Mouse (Mus musculus): Measurements from ENCODE around the gene Vwa8. TPM values are rescaled to one million over a fixed set of nuclear protein-coding genes. Genes with fewer than 3 reads are reported as not detected.
"Not testable (repeated sequence)": the region's sequence is repeated elsewhere in the genome, so short reads cannot be mapped to it uniquely, and the experiment has no call there.

Gene Vwa8
- polyA plus RNA-seq, 1 experiment from 2014 or later = 15.5 TPM

DNA sequence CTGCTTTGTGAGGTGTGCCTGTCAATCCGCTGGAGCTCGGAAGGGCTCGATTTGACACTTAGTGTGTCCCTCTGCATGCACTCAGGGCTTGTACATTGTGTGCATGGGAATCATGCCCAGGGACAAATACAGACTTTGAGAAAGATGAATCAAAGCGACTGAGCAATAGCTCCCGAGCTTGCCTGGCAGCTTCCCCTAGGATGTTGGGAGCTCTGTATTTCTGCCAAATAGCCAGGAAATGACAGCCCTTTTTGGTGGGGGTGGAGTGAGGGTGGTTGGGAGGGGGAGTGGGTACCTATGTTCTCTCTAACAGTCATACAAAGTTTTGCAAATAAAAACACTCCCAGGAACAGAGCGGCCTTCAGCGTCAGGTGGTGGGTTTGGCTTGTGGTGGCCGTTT lies 138.7 kb downstream of the Vwa8 start:
- Histone ChIP-seq H3K4me1 (replicated peaks) (peaks cover 9% of the 10 kb centered on the region), H3K9ac (no peak overlapping the region), H3K4me3 (no peak overlapping the region), H3K9me3 (replicated peaks) (no peaks in the 10 kb centered on the region), H3K27me3 (no peaks in the 10 kb centered on the region), H3K4me2 (no peak overlapping the region), H3K36me3 (no peaks in the 10 kb centered on the region; the same call in 1 of the 2 replicates), H3K27ac (no peak overlapping the region)
- no peak for ATAC-seq (replicated peaks; ENCODE audit: insufficient number of reproducible peaks, insufficient read depth, low FRiP score, low read depth)
- 84% methylated on average over 8 of the region's 8 CpGs for WGBS

DNA sequence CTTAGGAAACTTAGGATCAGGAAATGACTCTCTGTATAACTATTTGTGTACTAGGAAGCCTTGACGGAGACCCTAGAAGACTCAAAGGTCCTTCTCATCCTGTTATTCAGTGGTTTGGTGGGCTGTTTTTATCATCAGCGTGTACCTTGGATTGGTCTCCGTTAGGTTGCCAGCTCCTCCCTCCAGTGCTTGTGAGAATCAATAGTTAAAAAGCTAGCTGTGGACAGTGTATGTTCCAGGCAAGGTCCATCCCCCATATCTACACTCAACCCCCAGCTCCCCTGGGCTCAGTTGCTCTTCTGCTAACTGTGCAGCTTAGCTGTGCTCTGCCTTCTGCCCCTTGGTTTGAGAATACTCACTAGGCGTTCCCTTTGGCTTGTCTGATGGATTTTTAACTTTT lies 143.6 kb downstream of the Vwa8 start:
- ATAC-seq (replicated peaks; ENCODE audit: insufficient number of reproducible peaks, insufficient read depth, low FRiP score, low read depth) = no peak
- no peaks in the 10 kb centered on the region; the same call in 1 of the 2 replicates for H3K36me3 ChIP-seq
- no peaks in the 10 kb centered on the region for H3K9me3 ChIP-seq (replicated peaks)
- H3K9ac ChIP-seq = no peak overlapping the region
- no peak overlapping the region for H3K4me3 ChIP-seq
- WGBS = 73% methylated on average over 4 of the region's 4 CpGs
- H3K27me3 ChIP-seq = no peaks in the 10 kb centered on the region
- H3K27ac ChIP-seq = no peak overlapping the region
- H3K4me2 ChIP-seq = no peak overlapping the region
- H3K4me1 ChIP-seq (replicated peaks) = no peaks in the 10 kb centered on the region

DNA sequence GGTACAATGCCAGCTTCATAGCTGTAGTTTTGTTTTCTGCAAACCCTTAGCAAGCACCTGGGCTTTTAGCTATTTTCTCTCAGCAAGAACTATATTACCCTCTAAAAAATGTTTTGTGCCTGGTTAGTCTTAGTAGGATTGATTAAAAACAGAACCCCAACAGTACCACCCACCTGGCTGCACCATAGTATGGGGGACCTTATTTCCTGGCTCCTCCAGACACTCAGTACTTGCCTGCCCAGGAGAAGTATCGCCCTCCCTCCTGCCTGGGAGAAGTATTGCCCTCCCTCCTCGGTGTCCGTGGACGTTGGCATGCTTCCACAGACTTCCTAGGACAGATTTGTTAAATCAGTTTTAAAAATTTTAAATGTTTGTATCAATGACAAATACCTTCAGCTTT lies 144.7 kb downstream of the Vwa8 start:
- Histone ChIP-seq H3K27ac (no peak overlapping the region), H3K36me3 (no peaks in the 10 kb centered on the region; the same call in 1 of the 2 replicates), H3K4me1 (replicated peaks) (no peaks in the 10 kb centered on the region), H3K4me3 (no peak overlapping the region), H3K9ac (no peak overlapping the region), H3K27me3 (no peaks in the 10 kb centered on the region), H3K4me2 (no peak overlapping the region), H3K9me3 (replicated peaks) (no peaks in the 10 kb centered on the region)
- 74% methylated on average over 4 of the region's 4 CpGs for WGBS
- no peak for ATAC-seq (replicated peaks; ENCODE audit: insufficient number of reproducible peaks, insufficient read depth, low FRiP score, low read depth)

DNA sequence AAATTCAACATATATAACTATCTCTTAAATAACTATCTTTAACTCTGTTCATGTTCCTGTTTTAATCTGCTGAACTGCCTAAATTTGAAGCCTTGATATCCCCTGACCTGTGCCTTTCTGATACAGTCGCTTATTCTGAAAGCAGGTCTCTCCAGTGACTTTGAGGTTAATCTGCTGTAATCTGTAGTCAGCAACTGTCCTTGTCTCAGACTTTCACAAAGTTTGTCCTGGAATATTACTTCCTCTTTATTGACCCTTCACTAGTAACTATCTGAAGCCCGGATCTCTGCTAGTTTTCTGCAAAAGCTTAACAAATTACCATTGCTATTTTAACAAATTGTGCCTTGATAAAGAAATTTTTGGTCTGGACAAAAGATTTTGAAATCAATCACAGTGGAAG lies 147.5 kb downstream of the Vwa8 start:
- Histone ChIP-seq H3K4me2 (no peak overlapping the region), H3K4me3 (no peak overlapping the region), H3K9me3 (replicated peaks) (no peaks in the 10 kb centered on the region), H3K27me3 (no peaks in the 10 kb centered on the region), H3K4me1 (replicated peaks) (no peaks in the 10 kb centered on the region), H3K9ac (no peak overlapping the region), H3K36me3 (no peaks in the 10 kb centered on the region; the same call in 1 of the 2 replicates), H3K27ac (no peak overlapping the region)
- no peak for ATAC-seq (replicated peaks; ENCODE audit: insufficient number of reproducible peaks, insufficient read depth, low FRiP score, low read depth)
- 93% methylated on average over 2 of the region's 2 CpGs for WGBS

DNA sequence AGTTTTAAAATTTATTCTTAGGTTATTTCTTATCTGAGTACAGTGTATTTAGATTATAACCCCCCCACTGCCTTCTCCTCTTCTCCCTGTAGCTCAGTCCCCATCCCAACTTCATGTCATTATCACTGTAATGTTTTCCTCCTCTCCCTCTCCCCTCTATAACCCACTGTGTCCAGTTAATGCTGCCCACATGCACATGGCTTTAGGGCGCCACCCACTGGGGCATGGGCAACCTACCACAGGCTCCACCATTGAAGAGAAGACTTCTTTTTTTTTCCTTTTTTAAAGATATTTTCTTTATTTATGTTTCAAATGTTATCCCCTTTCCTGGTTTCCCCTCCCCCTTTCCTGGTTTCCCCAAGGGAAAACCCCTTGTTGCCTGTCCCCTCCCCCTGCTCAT lies 154.7 kb downstream of the Vwa8 start:
- 44% methylated on average over 1 of the region's 1 CpGs for WGBS
- Histone ChIP-seq H3K9ac (no peak overlapping the region), H3K4me1 (replicated peaks) (peaks cover 14% of the 10 kb centered on the region), H3K9me3 (replicated peaks) (no peaks in the 10 kb centered on the region), H3K27me3 (no peaks in the 10 kb centered on the region), H3K27ac (0 out of 2 replicates have a peak overlapping the region, but pooled peaks have one; percentile 31), H3K36me3 (no peaks in the 10 kb centered on the region), H3K4me2 (no peak overlapping the region), H3K4me3 (no peak overlapping the region)
- ATAC-seq (replicated peaks; ENCODE audit: insufficient number of reproducible peaks, insufficient read depth, low FRiP score, low read depth) = no peak

DNA sequence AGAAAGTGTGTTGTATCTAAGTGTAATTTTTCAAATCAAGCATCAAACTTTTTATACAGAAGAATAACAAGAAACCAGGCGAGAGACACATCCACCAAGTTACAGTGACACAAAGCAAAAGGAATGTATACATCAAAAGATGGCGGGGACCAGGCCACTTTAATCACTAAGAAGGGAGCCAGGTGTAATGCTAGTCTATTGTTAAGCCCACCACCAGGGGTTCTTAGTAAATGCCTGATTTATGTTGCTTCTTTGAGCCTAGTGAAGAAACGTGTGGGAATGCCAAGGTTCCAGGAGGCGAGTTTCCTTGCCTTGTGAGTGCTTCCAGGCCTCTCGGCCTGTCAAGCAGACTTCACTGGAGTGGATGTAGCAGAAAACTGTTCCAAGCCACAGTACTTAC lies 168.9 kb downstream of the Vwa8 start:
- not testable (repeated sequence) for H3K4me1 ChIP-seq (replicated peaks); H3K9ac ChIP-seq; ATAC-seq (replicated peaks; ENCODE audit: insufficient number of reproducible peaks, insufficient read depth, low FRiP score, low read depth); H3K4me2 ChIP-seq; H3K36me3 ChIP-seq; H3K4me3 ChIP-seq; H3K9me3 ChIP-seq (replicated peaks); H3K27ac ChIP-seq; H3K27me3 ChIP-seq
- 88% methylated on average over 5 of the region's 5 CpGs for WGBS

DNA sequence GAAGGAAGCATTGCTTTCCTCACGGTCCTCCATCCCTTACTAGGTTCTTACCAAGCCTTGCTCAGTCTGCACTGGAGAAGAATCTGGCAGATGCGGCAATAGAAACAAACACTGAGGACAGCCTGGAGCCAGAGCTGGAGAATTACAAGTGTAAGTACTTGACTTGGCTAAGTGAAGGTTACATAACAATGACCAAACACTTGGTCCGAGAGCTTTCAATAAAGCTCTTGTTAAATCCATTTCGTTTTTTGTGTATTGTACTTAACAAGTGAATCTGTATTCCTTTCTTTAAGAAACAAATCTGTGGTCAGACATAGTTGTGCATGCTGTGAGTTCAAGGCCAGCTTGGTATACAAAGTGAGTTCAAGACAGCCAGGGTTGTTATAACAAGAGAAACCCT lies 169.7 kb downstream of the Vwa8 start:
- H3K4me1 ChIP-seq (replicated peaks) = no peaks in the 10 kb centered on the region
- H3K27me3 ChIP-seq = no peaks in the 10 kb centered on the region
- no peaks in the 10 kb centered on the region for H3K9me3 ChIP-seq (replicated peaks)
- H3K9ac ChIP-seq = no peak overlapping the region
- no peak overlapping the region for H3K4me3 ChIP-seq
- no peak overlapping the region for H3K4me2 ChIP-seq
- no peak overlapping the region for H3K27ac ChIP-seq
- WGBS = 78% methylated on average over 4 of the region's 4 CpGs
- ATAC-seq (replicated peaks; ENCODE audit: insufficient number of reproducible peaks, insufficient read depth, low FRiP score, low read depth) = no peak
- no peaks in the 10 kb centered on the region for H3K36me3 ChIP-seq

DNA sequence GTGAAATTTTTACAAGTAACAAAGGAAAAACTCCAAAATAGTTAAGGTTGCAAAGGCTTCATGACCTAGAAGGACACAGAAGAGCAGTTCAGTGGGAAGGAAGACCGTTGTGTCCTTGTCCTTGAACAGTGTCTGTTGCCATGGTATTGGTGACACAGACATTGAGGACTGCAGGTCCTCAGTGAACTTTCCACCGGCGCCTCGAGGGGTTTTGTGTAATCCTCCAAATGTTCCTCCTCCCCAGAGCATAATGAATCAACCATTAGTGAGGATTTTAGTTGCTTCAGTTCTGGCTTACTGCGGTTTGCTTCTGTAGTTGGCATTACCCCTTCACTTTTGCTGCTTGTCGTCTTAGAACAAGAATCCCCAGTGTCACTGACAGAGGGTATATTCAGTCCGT lies 172.9 kb downstream of the Vwa8 start:
- ATAC-seq (replicated peaks; ENCODE audit: insufficient number of reproducible peaks, insufficient read depth, low FRiP score, low read depth) = no peak
- Histone ChIP-seq H3K4me1 (replicated peaks) (no peaks in the 10 kb centered on the region), H3K36me3 (no peaks in the 10 kb centered on the region), H3K4me3 (no peak overlapping the region), H3K9ac (no peak overlapping the region), H3K4me2 (no peak overlapping the region), H3K27ac (no peak overlapping the region), H3K9me3 (replicated peaks) (no peaks in the 10 kb centered on the region), H3K27me3 (no peaks in the 10 kb centered on the region)
- WGBS = 63% methylated on average over 7 of the region's 7 CpGs

DNA sequence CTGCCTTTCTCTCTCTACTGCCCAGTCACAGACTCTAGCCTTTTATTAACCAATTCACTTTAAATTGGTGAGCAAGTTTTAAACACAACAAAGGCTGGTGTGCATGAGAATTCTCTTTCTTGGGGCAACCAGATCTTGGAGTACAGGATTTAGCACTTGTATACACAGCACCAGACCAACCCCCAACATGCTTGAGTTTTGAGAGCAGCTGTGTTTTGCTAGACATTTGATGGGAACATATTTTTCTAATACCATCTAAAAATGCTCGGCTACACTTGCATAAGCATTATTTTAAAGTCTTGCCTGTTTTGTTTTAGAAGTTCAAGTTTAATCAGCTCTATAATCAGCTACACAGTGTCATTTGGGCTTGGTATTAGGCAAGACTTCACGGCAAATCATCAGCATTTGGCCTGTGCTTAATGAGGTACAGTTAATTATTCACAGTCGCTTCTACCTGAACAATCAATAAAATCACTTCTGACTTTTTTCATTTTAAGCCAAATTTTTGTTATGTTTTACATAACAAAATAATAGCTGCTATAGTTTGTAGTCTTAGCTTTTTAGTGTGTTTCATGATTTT lies 180.2 kb downstream of the Vwa8 start:
- Histone ChIP-seq H3K4me1 (replicated peaks) (0 out of 2 replicates have a peak, but pooled peaks cover 5% of the 10 kb centered on the region), H3K27ac (no peak overlapping the region), H3K4me3 (no peak overlapping the region), H3K36me3 (no peaks in the 10 kb centered on the region), H3K4me2 (no peak overlapping the region), H3K27me3 (no peaks in the 10 kb centered on the region), H3K9ac (no peak overlapping the region), H3K9me3 (replicated peaks) (no peaks in the 10 kb centered on the region)
- no peak for ATAC-seq (replicated peaks; ENCODE audit: insufficient number of reproducible peaks, insufficient read depth, low FRiP score, low read depth)
- 87% methylated on average over 3 of the region's 3 CpGs for WGBS

DNA sequence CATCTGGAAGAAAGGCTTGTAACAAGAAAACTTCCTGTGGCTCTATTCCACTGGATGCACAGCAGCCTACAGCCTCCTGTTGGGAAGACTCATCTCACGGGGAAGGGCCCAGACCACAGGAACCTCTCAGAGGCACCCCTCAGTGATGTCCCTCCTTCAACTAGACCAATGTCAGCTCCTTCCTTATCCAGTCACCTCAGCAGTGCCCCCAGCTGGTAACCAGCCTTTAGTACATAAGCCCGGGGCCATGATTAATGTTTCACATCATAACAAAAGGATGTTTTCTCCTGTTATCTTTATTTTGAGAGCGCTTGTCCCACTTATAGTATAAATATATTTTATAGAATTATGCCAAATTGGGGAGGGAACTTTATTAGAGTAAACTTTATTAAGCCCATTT lies 181.9 kb downstream of the Vwa8 start:
- no peak for ATAC-seq (replicated peaks; ENCODE audit: insufficient number of reproducible peaks, insufficient read depth, low FRiP score, low read depth)
- no peak overlapping the region for H3K9ac ChIP-seq
- no peak overlapping the region for H3K4me2 ChIP-seq
- WGBS = 89% methylated on average over 3 of the region's 3 CpGs
- H3K36me3 ChIP-seq = no peaks in the 10 kb centered on the region
- H3K27ac ChIP-seq = no peak overlapping the region
- no peaks in the 10 kb centered on the region for H3K9me3 ChIP-seq (replicated peaks)
- H3K27me3 ChIP-seq = no peaks in the 10 kb centered on the region
- no peak overlapping the region for H3K4me3 ChIP-seq
- peaks cover 9% of the 10 kb centered on the region; the same call in 1 of the 2 replicates for H3K4me1 ChIP-seq (replicated peaks)

DNA sequence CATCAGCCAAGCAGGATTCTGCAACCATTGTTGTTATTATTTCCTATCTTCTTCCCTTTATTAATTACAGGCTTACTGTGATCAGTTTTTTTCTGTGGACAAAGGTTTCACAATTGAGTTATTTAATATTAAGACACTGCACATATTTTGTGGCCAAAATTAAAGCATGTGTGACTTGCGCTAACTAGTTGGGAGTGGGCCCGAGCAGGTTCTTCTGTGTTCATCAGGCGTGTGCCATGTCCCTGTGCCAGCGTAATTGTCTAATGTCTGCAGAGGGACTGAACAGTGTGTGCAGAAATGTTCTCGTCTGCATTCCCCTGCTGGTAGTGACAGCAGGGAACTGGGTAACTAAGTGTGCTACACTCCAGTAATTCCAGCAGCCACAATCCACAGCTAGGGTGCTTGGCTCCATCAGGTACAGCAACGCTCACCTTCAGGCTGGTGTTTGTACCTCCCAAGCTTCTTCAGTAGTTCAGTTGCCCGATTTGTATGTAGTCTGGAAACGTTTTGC lies 182.4 kb downstream of the Vwa8 start:
- WGBS = 91% methylated on average over 8 of the region's 8 CpGs
- no peak overlapping the region for H3K4me2 ChIP-seq
- no peak overlapping the region for H3K4me3 ChIP-seq
- H3K36me3 ChIP-seq = no peaks in the 10 kb centered on the region
- H3K9ac ChIP-seq = no peak overlapping the region
- no peaks in the 10 kb centered on the region for H3K27me3 ChIP-seq
- ATAC-seq (replicated peaks; ENCODE audit: insufficient number of reproducible peaks, insufficient read depth, low FRiP score, low read depth) = no peak
- peaks cover 9% of the 10 kb centered on the region; the same call in 1 of the 2 replicates for H3K4me1 ChIP-seq (replicated peaks)
- H3K27ac ChIP-seq = no peak overlapping the region
- H3K9me3 ChIP-seq (replicated peaks) = no peaks in the 10 kb centered on the region

DNA sequence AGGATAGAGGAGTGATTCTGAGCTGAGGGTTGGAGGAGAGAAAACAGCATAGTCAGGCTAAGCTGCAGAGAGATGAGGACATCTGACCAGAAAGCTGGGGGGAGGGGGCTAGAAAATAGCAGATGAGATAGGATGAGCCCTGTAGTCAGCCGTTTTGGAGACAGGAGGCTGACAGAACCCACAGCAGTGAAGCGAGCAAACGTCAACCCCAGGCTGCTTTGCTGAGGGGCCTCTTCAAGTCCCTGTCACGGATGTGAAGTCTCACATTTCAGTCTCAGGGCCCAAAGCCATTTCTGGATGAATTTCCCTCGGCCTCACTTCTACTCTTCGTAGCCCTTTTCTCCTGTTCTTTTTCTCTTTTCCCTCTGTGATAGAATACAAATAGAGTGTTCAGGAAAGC lies 184.5 kb downstream of the Vwa8 start:
- Histone ChIP-seq H3K4me3 (no peak overlapping the region), H3K4me2 (no peak overlapping the region), H3K36me3 (peaks cover 5% of the 10 kb centered on the region; the same call in 1 of the 2 replicates), H3K27me3 (no peaks in the 10 kb centered on the region), H3K27ac (no peak overlapping the region), H3K9me3 (replicated peaks) (no peaks in the 10 kb centered on the region), H3K4me1 (replicated peaks) (peaks cover 9% of the 10 kb centered on the region; the same call in 1 of the 2 replicates), H3K9ac (no peak overlapping the region)
- WGBS = 39% methylated on average over 6 of the region's 6 CpGs
- ATAC-seq (replicated peaks; ENCODE audit: insufficient number of reproducible peaks, insufficient read depth, low FRiP score, low read depth) = no peak

Measured in heart, embryonic 15.5 days (tissue).